Mouse (Mus musculus) embryonic stem cell, embryonic (primary cell): ENCODE measurements around the gene Fancd2.

ENCODE experiments used
- CTCF ChIA-PET, 4 experiments: fragments of 300-600 bp in 2 of 4; fragments of 350-600 bp in 2 of 4; sonication (Branson Sonifier 250); formaldehyde crosslinking; loops; one replicate each; lab custom pipeline; 2022; ENCODE audit warnings: inconsistent platforms in 2 of 4; lab: Charles Lee
- POLR2A ChIA-PET, 4 experiments: fragments of 300-600 bp in 2 of 4; fragments of 350-600 bp in 2 of 4; sonication (Branson Sonifier 250); formaldehyde crosslinking; loops; one replicate each; lab custom pipeline; 2022; ENCODE audit warnings: antibody characterized with exemption in 4 of 4, inconsistent platforms in 1 of 4; lab: Charles Lee

Gene Fancd2

DNA sequence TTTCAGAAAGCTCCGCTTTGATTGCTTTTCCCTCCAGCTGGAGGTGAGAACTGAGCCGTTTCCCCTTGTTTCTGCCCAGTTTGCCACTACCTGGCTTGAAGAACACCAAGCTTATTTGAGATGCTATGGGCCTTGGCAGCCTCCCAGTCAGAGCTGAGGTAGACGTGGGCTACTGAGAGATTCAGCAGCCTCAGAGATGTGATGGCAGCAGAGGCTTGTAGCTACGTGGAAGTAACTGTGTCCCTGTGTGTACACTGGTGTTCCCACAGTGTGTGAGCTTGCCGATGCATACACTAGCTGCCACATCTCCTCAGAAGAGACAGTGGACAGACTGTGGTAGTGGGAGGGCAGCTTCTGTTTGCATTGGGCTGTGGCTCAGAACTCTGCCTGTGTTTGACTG is 53.6 kb downstream of the Fancd2 start:
- POLR2A ChIA-PET, result interaction anchor here in 2 of 4 experiments (0.9 to 1.9 kb wide), 5 partner anchors 8 to 112 kb away, joined by 3 to 4 read pairs (median 3); partner anchors contain the start of gene Tatdn2 (in 1 of the 2)
- CTCF ChIA-PET, result interaction anchor here in 1 of 4 experiments (1.5 kb wide), 1 partner anchor 91 kb away, joined by 4 read pairs; no protein-coding TSS in a partner anchor

DNA sequence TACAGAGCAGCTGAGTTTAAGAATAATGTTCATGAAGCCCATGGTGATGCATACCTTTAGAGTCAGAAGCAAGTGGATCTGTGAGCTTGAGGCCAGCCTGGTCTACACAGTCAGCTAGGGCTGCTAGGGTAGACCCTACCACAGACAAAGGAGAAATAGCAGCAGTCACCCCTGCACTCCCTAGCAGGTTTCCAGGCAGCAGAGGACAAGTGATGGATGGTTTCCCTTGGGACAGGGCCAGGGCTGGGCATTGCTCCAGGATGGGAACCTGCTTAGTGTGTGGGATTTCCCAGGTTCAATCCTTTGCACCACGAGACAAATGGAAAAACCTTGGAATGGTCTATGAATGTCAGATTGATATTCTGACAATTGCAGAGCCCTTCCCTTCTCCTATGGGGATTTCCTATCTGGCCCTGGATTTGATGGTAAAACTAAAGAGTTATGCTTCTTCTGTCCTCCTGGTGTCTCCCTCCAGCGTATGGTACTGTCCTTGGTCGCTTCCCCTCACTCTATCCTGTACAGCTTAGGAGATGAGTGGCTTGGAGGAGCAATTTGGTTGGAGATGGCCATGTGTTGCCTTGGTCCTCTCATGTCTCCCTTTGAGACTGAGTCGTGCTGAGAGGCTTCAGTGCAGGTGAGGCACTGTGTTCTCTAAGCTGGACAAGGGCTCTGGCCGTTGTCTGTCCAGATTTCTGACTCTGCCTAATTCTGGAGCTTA is 55.1 kb downstream of the Fancd2 start:
- POLR2A ChIA-PET, result interaction anchor here in 2 of 4 experiments (0.6 to 1.9 kb wide), 4 partner anchors 9 to 1171 kb away, joined by 3 to 4 read pairs (median 4); no protein-coding TSS in a partner anchor

DNA sequence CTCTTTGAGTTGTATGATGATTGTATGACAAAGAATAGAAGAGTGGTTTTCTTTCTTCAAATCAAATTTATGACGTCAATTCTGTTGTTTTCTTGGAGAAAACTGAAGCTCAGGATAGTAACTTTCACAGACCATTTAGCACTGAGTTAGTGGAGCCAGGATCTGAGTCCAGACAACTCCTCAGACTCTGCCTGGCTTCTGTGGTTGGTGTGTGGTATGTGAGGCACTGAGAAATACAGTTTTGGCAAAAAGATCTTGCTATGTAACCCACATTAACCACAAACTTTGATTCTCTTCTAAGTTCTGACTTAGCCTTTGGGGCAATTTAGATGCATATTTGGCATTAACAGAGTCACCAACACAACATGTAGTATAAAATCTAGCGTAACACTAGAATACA is 61.2 kb downstream of the Fancd2 start:
- ChIA-PET POLR2A (interaction anchor here in 2 of 4 experiments (0.6 to 2.1 kb wide), 5 partner anchors 25 to 183 kb away, joined by 3 to 6 read pairs (median 5); no protein-coding TSS in a partner anchor), CTCF (no interaction called here)

More for the DNA sequence above, 55.1 kb downstream of the Fancd2 start:
- CTCF ChIA-PET, result interaction anchor here in 1 of 4 experiments (1.5 kb wide), 1 partner anchor 92 kb away, joined by 4 read pairs; no protein-coding TSS in a partner anchor

DNA sequence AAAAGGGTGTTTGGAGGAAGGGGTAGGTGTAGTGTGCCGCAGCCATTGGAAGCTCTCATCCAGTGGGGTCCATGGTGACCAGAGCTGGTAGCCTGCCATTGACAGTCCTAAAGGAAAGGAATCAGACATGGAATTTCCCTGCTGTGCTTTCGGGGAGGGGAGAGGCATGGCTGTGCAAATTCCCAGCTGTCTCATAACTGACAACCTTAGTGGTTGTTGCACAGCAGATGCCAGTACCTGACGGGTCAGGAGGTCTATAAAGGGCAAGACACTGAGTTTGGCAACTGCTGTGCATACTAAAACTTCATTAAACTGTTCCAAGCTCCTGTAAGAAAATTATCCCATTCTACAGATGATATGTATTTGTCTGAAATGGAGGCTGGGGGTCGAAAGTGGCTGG is 66.5 kb downstream of the Fancd2 start:
- POLR2A ChIA-PET, result interaction anchor here in 2 of 4 experiments (0.6 to 1.3 kb wide), 3 partner anchors 14 to 92 kb away, joined by 3 read pairs; no protein-coding TSS in a partner anchor
- CTCF ChIA-PET, result interaction anchor here in 1 of 4 experiments (1.2 kb wide), 1 partner anchor 128 kb away, joined by 12 read pairs; no protein-coding TSS in a partner anchor

DNA sequence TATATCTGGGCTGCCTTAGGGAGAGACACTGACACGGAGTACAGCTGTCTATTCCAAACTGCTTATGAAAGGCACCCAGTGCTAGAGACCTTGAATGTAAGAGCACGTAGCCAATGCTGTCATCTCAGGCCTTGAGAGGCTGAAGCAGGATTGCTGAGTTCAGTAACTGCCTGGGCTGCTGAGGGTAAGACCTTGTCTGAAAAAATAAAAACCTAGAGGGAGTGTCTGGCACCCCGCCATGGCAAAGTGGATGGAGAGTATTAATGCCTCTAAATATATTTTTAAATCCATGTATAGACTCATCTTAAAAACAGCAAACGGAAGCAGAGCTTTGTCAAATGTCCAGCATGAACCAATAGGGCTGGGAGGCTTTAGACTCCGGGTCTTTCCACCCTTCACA is 68.4 kb downstream of the Fancd2 start:
- CTCF ChIA-PET, result interaction anchor here in 3 of 4 experiments (0.6 to 0.7 kb wide), 3 partner anchors 193 to 799 kb away, joined by 3 to 6 read pairs (median 4); no protein-coding TSS in a partner anchor
- POLR2A ChIA-PET, result interaction anchor here in 3 of 4 experiments (0.6 to 1.4 kb wide), 11 partner anchors 10 to 112 kb away, joined by 3 to 4 read pairs (median 3); partner anchors contain the start of gene Irak2 (in 1 of the 3)

DNA sequence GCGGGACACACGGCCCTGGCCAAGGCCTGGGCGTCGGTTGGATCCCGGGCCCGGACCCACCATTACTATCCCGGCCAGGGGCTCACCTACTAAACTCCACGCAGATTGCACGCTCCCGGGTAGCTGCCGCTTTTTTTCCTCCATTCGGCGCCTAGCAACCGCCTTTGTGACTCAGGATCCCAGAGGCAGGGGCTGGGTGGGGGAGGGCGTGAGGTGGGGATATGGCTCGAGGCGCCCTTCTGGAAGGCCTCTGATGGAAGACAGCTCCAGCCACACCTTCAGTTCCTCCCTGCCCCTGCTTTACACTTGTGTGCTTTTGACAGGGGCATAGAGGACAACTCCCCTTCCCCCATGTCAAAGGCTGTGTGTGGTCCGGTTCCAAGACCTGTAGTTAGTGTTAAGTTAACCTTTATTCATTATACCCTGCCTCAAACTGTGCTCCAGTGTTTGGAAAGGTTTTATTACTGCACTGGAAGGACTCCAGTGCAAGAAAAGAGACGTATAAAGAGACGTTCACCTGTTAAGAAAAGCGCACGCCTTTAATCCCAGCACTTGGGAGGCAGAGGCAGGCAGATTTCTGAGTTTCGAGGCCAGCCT is 69.2 kb downstream of the Fancd2 start, which contains the start of gene Fancd2os:
Gene Fancd2os (minus strand): TSS at position 173 of the 597 bp plus-strand sequence.
- CTCF ChIA-PET, result interaction anchor here (0.6 to 1.2 kb wide), 5 partner anchors 25 to 798 kb away, joined by 3 to 6 read pairs (median 4); no protein-coding TSS in a partner anchor
- POLR2A ChIA-PET, result interaction anchor here in 3 of 4 experiments (0.5 to 1.5 kb wide), 22 partner anchors 9 to 540 kb away, joined by 3 to 5 read pairs (median 3); partner anchors contain the start of genes Irak2 (in 1 of the 3), Jagn1 (in 1 of the 3), Sec13 (in 1 of the 3) and Tatdn2 (in 1 of the 3)

DNA sequence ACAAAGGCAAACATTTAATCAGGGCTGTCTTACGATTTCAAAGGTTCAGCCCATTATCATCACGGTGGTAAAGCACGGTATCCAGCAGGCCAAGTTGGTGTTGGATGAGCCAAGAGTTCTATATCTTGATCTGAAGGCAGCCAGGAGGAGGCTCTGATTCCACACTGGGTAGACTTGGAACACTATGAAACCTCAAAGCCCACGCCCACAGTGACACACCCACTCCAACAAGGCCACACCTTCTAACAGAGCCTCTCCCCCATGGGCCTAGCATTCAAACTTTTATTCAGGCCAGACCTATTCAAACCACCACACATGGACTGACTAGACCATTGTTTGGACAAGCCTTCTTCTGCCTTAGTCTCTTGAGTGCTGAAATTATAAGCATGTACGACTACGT is 71.3 kb downstream of the Fancd2 start:
- POLR2A ChIA-PET, result interaction anchor here in 2 of 4 experiments (0.7 kb wide), 2 partner anchors 168 to 219 kb away, joined by 3 read pairs; no protein-coding TSS in a partner anchor
- CTCF ChIA-PET, result no interaction called here

DNA sequence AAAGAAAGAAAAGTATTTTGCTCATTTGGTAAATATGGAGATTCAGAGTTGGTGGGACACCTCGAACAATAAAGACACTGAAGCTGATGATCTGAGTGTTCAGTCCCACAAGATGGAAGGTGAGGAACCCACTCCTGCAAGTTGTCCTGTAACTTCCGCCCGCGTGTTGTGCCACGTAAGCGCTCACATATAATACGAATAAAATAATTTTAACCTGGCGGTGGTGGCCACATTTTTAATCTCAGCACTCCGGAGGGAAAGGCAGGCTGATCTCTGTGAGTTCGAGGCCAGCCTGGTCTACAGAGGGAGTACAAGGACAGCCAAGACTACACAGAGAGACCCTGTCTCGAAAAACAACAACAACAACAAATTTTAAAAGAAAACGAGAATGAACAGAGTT is 72.5 kb downstream of the Fancd2 start:
- ChIA-PET CTCF (interaction anchor here in 3 of 4 experiments (0.6 to 1.7 kb wide), 8 partner anchors 11 to 482 kb away, joined by 3 to 5 read pairs (median 3); partner anchors contain the start of genes Irak2 (in 2 of the 3) and Tatdn2 (in 1 of the 3)), POLR2A (interaction anchor here (0.5 to 1.6 kb wide), 21 partner anchors 8 to 298 kb away, joined by 3 to 14 read pairs (median 4); partner anchors contain the start of genes Tatdn2 (in 2 of the 4), Emc3 (in 1 of the 4), Fancd2 (in 1 of the 4) and Irak2 (in 1 of the 4))

DNA sequence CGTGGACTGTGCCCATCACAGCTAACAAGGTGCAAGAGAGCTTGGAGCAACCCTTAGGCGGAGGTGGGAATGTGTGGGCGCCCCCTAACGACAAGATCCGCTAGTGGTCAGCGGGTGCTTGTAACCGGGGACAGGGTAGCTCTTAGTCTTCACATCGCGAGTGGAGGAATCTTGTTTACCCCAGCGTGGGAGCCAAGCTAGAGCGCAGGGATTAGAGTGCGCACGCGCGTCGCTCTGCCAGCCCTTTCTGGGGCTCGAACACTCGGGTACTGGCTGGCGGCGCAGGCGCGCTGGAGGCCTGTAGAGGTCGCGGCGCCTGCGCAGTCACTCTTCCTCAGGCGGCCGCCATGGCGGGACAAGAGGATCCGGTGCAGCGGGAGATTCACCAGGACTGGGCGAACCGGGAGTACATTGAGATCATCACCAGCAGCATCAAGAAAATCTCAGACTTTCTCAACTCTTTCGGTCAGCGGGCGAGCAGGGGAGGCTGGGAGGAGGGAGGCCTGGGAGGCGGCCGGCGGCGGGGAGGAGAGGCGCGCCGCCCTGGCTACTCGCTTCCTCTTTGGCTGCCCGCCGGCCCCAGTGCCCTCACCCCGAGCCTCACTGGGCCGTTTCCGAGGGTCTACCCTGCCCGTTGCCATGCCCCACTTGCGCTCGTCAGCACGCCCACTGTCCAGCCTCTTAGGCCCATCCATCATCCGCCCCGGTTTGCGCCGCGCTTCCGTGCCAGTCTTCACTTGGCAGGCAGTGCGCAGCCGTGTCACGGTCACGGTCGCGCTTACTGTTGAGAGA is 73.1 kb downstream of the Fancd2 start, which contains the start of gene Brk1:
Gene Brk1 (plus strand): TSS at position 341 of the 792 bp plus-strand sequence.
- ChIA-PET POLR2A (interaction anchor here (0.5 to 1.6 kb wide), 21 partner anchors 9 to 298 kb away, joined by 3 to 14 read pairs (median 4); partner anchors contain the start of genes Tatdn2 (in 2 of the 4), Emc3 (in 1 of the 4), Fancd2 (in 1 of the 4) and Irak2 (in 1 of the 4)), CTCF (interaction anchor here in 3 of 4 experiments (0.6 to 1.7 kb wide), 8 partner anchors 10 to 481 kb away, joined by 3 to 5 read pairs (median 3); partner anchors contain the start of genes Irak2 (in 2 of the 3) and Tatdn2 (in 1 of the 3))

DNA sequence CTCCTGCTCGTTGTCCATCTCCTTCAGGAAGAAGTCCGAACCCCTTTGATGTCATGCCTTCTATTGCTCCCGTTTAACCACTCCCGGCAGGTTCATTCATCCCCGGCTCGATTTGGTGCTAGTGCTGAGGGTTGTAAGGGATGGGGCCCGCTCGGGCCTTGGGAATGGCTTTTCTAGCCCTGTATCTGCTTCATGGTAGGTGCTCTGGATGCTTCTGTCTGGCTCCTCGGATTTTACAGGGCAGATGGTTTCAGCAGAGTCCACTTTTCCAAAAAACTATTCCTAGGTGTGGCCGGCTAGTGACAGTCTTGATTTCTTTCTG is 73.7 kb downstream of the Fancd2 start:
- CTCF ChIA-PET, result no interaction called here

DNA sequence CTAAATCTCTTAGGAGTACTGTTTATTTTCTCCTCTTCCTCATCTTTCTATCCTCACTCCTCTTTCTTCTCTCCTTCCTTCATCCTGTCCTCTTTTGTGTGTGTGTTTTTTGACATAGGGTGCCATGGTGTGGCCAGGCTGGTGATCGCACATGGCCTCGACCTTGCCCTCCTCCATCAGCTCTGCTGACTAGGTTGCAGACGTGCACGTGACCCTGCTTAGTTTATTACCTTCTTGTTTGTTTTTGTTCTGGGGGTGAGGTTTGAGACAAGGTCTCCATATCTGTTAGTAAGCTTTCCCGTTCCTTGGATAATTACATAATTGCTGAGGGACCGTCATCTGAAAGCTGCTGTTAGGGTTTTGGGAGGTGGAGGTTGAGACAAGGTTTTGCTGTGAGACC is 77.4 kb downstream of the Fancd2 start:
- ChIA-PET POLR2A (interaction anchor here in 2 of 4 experiments (0.9 to 4.5 kb wide), 8 partner anchors 8 to 120 kb away, joined by 3 to 20 read pairs (median 4); partner anchors contain the start of genes Fancd2os (in 1 of the 2) and Irak2 (in 1 of the 2)), CTCF (interaction anchor here in 1 of 4 experiments (0.9 kb wide), 1 partner anchor 73 kb away, joined by 3 read pairs; no protein-coding TSS in a partner anchor)

More for the DNA sequence above, 73.7 kb downstream of the Fancd2 start:
- POLR2A ChIA-PET, result no interaction called here

DNA sequence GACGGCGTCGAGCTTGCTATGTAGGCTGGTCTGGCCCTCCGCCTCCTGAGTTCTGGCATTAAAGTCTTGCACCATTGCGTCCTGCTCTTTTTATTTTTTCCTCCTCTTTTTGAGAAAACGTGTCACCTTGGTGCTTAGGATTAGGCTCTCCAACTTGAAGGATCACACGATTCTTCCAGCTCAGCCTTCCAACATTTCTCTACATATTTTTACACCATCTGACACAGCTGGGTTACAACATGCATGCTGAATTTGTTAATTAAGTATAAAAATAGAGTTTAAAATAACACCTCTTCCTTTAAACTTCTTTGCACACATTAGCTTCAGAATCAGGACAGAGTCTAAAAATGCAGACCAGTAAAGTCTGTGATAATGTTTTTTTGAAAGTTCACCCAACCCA is 77.8 kb downstream of the Fancd2 start:
- POLR2A ChIA-PET, result interaction anchor here in 2 of 4 experiments (0.9 to 4.5 kb wide), 8 partner anchors 8 to 121 kb away, joined by 3 to 20 read pairs (median 4); partner anchors contain the start of genes Fancd2os (in 1 of the 2) and Irak2 (in 1 of the 2)
- CTCF ChIA-PET, result no interaction called here

DNA sequence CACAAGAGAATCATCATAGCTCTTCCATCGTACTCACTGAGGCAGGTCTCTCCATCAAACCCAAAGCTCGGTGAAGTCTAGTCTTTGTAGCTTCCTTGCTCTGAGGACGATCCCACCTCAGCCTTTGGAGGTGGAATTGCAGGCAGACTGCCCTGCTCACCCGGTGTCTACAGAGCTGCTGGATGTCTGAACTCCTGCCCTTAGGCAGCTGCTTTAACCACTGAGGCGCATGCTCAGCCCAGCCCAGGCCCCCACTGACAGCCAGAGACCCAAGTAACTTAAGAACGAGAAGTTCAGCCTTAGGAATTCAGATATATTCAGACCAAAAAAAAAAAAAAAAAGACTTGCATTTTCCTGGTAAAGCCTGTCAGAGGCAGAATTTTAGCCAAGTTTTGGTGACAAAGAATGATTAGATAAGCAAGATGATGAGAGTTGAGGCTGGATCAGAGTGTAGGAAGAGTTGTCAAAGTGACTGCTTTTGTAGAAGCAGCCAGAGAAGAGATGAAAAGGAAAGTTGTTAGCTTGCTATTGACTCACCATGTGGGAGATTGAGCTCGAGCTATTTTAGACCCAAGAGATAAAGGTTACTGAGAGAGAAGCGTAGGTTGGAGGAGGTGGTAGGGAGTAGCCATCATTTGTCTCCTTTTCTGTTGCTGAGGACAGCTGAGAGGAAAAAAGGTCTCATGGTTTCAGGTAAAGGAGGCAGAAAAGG is 80.9 kb downstream of the Fancd2 start:
- CTCF ChIA-PET, result interaction anchor here in 3 of 4 experiments (0.6 to 1.5 kb wide), 4 partner anchors 8 to 440 kb away, joined by 3 to 7 read pairs (median 3); no protein-coding TSS in a partner anchor

DNA sequence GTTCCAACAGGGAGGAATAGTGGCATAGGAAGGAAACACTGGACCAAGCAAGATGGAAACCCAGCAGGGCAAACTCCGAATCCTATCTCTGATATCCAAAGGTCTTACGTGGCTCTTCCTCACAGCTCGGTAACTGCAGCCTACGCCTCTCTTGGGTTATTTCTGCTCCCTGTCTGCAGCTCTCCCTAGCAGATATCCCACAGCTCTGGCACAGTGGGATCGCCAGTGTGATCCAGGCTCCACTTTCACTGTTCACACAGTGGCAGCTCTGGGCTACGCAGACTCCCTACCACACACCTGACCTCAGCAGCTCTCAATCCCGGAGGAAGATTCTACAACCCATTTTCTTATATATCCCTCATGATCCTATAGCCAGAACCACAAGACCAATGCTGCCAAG is 82.7 kb downstream of the Fancd2 start:
- ChIA-PET CTCF (interaction anchor here in 1 of 4 experiments (1.2 kb wide), 2 partner anchors 10 to 24 kb away, joined by 3 read pairs; partner anchors contain the start of gene Irak2), POLR2A (interaction anchor here in 2 of 4 experiments (0.9 to 2.5 kb wide), 7 partner anchors 9 to 53 kb away, joined by 3 to 11 read pairs (median 4); partner anchors contain the start of genes Brk1 (in 2 of the 2), Fancd2os (in 1 of the 2) and Vhl (in 1 of the 2))

More for the DNA sequence above, 80.9 kb downstream of the Fancd2 start:
- POLR2A ChIA-PET, result interaction anchor here (0.6 to 2.5 kb wide), 14 partner anchors 9 to 536 kb away, joined by 3 to 16 read pairs (median 3); partner anchors contain the start of genes Emc3 (in 1 of the 4), Fancd2 (in 1 of the 4), Fancd2os (in 1 of the 4) and Vhl (in 1 of the 4)

DNA sequence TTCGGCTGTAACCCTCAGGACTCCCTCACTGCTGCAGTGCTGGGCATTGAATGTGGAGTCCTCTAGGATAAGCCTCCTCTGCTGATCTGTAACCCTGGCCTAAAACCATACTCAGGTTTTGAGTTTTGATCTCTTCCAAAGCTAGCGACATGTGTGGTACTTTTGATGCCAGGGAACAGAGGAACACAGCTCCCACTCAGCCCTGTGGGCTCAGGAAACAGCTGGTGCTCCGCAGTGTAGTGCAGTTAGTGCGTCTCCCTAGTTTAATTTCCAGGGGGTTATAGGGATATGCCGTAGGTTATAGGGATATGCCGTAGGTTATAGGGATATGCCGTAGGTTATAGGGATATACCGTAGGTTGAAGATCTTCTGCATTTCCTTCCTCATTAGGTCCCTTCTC is 83.5 kb downstream of the Fancd2 start:
- POLR2A ChIA-PET, result interaction anchor here in 2 of 4 experiments (0.9 to 1.8 kb wide), 8 partner anchors 11 to 82 kb away, joined by 3 to 6 read pairs (median 4); partner anchors contain the start of genes Brk1 (in 2 of the 2), Fancd2os (in 1 of the 2) and Tatdn2 (in 1 of the 2)
- CTCF ChIA-PET, result interaction anchor here in 1 of 4 experiments (1.2 kb wide), 2 partner anchors 11 to 23 kb away, joined by 3 read pairs; partner anchors contain the start of gene Irak2
